Mouse (Mus musculus): ENCODE data around the gene Hspe1.
"Not testable (repeated sequence)": the region's sequence is repeated elsewhere in the genome, so short reads cannot be mapped to it uniquely, and the experiment has no call there.

Gene Hspe1

DNA sequence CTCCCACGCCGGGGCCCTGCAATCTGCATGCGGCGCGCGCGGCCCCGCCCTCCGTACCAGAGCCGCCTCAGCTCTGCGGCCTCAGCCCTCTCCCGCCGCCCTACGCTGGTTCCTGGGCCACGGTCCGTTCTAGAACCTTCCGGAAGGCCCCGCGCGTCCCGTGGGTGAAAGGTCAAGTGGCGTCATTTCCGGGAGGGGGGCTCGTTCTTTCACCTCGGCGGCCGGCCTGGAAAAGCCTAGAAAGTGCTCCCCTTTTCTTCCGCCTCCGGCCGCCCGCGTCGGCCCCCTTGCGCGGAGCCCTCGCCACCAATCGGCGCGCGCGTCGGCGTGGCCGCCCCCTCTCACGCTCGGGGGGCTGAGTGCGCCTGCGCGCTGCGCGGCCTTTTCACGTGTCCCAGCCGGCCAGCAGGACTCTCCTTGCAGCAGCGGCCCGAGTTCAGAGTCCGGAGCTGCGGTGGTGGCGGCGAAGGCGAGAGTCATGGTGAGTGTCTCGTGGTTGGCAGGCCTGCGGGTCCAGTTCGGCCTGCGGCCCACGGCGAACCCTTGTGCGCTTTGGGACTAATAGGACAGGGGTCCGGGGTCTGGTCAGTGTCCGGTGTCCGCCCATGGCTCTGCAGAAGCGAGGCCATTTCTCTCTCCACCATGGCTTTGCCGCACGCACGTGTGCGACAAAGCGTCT is at the start of gene Hspe1, which contains the start of gene Hspd1:
Hspe1 (plus strand) TSS at position 201 of the 679 bp plus-strand sequence.
Hspd1 (minus strand) TSS at position 312 of the 679 bp plus-strand sequence.
- DNase-seq = peak; percentile 99

DNA sequence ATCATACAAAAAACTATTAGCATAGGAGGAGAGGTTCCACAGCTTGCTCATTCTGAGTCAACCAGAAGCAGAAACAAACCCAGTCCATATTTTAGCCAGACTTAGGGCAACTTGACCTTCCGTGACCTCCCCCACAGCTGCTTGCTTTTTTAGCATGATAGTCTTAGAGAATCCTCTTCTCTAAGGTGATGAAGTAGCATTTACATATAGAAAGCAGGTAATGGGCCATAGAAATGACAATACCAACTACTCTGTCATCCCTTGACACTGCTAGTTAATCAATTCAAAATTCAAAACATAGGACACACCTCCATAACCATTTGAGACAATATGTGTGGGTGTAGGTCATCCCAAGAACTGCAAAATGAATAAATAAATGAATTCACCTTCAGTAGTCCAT is 48.0 kb upstream of the Hspe1 start:
- DNase-seq = no peak

DNA sequence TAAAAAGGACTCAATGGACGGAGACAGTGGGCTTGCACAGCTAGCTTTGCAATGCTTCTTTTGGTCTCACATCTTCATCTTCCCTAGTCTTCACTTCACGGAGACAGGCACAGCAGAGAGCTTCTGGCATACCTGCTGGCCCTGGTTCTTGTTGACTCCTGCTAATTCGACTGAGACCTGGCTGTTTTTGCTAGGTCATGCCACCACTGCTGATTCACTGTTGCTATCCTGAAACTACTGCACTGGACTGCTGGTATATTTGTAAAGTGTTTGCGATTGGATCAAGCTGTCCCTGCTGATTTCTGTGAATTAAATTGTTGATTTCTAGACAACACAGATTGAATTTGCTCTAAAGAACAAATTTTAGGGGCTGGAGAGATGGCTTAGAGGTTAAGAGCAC is 46.2 kb upstream of the Hspe1 start:
- no peak for DNase-seq

DNA sequence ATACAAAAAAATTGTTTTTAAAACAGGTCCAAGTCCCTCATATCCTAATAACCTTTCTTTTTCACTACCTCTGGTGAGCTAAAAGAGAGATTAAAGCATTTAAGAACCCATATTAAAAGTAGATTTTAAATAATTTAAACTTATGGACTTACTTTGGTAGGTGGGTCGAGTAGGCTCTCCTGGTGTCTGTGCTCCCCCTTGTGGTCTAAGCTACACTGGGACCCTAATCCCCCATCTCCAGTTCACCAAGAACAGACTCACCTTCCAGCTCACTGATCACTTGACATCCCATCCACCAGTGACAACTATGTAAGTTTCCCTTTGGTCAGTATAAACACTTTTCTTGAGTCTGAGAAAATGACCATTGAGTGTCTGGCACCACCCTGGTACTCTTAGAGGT is 45.7 kb upstream of the Hspe1 start:
- no peak for DNase-seq

DNA sequence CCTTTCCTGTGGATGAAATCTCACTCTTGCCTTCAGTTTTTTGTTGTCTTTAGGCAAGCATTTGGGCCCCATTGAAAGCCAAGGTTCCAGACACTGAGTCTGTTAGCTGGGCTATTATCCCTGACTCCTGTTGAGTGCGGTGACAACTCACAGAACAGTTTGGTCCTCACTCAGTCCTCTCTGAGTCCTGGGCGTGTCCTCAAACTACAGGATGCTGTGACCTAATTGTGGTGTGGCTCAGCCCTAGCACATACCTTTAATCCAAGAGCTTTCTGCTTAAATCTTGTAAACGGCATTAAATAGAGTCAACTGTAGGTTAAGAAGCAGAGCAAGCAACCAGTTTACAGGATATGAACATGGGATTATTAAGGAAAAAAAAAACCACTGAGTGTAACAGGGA is 44.8 kb upstream of the Hspe1 start:
- DNase-seq = no peak

DNA sequence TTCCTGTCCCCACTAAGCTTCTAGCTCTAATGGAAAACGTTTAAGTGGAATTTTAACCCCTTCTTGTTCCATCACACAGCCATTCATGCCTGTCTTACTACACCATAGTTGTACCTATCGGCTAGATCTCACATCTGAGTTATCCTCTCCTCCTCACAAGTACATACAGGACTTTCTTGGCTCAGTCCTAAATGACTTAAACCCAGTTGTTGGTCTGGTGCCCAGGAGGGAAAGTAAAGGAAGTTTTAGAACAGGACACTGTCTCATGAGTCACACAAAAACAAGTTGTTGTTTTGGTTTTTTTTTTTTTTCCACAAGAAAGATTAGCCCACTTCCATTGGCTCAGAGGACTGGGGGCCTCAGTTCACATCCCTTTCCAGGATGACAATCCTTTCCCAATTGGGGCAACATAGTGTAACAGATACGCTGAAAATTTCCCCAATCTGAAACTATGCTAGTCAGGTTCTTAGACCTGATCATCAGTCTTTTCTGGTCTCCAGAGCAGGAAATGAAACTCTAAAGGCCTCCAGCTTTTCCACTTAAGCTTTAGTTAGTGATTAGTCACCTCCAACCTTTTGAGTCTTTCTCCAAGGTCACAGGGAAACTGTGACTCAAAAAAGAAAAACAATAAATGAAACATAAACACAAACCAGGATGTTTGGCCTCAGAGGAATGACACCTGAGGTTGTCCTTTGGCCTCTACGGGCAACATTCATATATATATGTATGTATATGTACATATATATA is 38.9 kb upstream of the Hspe1 start:
- DNase-seq = no peak

DNA sequence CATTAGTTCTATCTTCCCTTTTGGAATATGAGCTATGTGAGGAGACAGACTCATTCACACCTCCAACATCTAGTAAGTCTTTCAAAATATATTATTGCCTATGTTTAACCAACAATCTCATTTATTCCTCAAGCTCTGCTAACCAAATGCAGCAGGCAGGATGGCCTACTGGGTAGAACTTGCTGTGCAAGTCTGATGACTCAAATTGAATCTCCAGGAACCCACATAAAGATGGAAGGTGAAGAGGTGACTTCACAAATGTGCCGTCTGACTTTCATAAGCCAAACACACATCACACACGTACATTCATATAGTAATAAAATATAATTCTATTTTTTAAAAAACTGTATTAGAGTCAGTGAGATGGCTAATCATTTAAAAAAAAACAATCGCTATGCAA is 36.3 kb upstream of the Hspe1 start:
- no peak for DNase-seq

DNA sequence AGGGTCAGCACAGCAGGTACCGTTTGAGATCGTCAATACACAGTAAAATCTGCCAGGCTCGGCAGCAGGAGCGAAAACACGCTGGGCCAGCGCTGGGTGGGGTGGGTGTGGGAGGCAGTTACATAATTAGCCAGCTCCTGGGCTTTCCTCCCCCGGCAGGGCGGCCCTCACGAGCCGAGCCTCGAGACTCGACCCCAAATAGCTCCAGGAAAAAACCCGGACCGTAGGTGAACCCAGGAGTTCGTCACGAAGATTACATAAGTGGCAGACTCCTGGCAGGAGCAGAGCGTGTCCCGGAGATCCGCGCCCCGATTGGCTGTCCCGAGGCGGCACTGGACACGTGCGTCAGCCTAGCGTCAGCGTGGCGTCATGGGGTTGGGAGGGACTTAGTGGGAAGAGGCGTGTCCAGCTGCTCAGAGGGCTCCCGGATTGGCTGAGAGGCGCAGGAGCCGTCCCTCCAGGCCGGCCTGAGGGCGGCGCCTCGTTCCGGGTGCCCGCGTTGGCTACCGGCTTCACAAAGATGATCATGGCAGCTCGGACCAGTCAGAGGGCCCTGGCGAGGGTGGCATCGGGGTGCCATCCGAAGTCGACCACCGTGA is 35.5 kb upstream of the Hspe1 start, which contains the start of gene Coq10b:
Coq10b (plus strand) TSS at position 416 of the 599 bp plus-strand sequence.
- DNase-seq = peak; percentile 100

DNA sequence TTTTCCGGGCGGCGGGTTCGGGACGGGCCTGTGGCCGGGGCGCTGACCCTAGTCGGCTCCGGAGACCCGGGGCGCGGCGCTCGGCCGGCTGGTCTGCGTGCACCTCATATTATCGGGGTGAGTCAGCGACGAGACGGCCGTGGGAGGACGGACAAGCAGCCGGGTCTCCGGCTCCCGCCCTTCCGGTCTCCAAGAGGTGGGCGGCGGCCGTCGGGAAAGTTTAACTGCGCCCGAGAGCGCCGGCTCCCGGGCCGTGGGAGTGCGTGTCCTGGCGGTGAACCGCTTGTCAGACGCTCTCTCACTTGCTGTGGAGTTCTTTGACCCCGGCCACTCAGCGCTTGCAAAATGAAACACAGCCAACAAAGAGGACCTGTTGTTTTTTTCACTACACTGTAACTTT is 34.9 kb upstream of the Hspe1 start:
- peak; percentile 88 for DNase-seq

DNA sequence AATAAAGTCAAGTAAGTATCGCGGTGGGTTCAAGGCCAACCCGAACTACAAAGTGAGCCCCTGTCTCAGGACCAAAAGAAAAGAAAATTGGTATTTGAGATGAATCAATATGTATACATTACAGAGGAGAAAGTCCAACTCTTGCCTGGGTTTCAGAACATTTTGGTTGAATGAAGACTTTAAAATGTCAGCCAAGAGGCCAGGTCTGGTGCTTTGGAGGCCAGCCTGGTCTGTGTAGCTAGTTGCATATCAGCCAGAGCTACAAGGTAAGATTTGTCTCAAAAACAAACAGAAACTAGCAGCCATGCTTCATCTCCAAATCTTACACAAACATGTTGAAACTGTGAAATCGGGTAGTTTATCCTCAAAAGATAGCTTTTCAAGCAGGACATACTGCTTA is 34.3 kb upstream of the Hspe1 start:
- DNase-seq = no peak

DNA sequence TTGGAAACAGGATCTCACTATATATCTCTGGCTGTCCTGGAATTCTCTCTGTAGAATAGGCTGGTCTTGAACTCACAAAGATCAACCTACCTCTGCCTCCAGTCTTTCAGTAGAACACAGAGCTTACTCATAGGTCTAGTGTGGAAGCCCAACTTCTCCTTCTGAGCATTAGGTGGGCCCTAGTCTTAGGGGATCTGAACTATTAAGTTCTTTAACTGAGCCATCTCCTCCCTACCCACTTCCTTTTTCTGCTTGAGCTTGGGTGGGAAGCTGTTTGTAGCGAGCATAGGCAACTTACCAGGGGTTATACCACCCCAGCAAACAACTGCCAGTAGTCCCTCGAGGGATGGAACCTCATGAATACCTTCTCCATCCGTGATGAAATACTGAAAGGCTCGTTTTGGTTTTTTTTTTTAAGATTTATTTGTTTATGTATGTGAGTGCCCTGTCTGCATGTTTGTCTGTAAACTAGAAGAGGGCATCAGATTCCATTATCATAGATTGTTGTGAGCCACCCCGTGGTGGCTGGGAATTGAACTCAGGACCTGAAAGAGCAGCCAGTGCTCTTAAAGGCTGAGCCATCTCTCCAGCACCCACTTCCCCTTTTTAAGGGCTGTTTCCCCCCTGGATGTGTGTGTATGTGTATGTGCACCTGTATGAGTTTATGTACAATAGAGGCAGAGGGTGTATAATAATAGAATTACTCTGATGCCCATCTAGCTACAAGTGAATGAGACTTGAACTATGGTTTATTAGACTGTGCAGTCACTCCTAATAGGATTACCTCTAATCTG is 32.4 kb upstream of the Hspe1 start:
- DNase-seq = no peak

DNA sequence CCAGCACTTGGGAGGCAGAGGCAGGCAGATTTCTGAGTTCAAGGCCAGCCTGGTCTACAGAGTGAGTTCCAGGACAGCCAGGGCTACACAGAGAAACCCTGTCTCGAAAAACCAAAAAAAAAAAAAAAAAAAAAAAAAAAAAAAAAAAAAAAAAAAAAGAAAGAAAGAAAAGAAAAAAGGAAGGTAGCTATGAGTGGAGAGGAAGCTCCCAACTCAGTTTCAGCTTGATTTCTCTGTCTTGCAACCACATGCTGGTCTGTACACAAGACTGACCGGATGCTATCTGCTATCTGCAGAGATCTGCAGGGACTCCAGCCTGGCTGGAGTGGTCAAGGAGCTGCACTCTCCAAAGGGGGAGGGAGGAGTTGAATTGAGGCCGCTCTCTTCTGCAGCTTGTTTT is 29.5 kb upstream of the Hspe1 start:
- DNase-seq = not testable (repeated sequence)

DNA sequence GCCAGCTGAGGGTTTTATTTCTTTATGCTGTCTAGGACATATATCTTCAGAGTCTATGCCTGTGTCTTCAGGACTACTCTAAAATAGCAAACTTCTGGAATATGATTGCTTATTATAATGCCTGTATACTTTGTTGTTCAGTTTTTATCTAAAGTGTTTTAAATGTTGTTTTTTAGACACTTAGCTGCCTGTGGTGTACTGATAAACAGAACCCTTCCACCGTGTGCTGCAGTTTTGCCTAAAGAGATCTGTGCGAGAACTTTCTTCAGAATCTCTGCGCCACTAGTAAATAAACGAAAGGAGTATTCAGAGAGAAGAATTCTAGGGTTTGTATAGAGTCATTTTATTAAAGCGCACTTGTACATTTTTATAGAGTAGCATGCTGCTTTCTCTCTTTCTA is 26.8 kb upstream of the Hspe1 start:
- DNase-seq = no peak

DNA sequence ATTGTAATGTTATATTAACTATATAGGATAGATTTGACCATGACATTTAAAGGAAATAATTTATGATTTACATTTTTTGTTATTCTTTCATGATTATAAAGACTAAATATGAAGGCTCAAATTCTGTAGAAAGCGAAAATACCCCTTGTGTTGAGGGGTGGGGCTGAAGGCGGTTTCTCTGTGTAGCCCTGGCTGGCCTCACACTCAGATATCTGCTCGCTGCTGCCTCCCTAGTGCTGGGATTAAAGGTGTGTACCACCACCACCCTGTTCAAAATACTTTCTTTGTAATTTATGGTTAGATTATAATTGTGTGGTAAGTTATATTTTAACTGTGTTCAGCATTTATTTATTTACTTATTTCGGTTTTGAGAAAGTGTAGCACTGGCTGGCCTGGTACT is 26.2 kb upstream of the Hspe1 start:
- no peak for DNase-seq

DNA sequence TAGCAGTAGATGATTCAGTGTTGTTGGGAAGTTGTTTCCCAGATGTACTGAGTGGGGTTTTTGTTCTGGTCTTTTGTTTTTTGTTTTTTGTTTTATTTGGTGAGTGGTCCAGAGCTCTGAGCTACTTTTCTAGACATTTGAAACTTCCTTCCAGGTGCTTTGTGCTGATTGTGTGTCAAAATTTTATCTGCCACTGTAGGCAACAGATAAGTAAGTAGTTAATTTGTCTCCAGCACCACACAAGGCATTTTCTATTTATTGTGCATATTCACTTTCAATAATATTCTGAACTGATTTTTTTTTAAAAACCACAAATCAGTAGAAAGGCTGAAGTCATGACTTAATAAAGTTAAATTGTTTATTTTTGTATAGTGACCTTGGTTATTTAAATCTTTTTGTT is 15.6 kb upstream of the Hspe1 start:
- DNase-seq = not testable (repeated sequence)

DNA sequence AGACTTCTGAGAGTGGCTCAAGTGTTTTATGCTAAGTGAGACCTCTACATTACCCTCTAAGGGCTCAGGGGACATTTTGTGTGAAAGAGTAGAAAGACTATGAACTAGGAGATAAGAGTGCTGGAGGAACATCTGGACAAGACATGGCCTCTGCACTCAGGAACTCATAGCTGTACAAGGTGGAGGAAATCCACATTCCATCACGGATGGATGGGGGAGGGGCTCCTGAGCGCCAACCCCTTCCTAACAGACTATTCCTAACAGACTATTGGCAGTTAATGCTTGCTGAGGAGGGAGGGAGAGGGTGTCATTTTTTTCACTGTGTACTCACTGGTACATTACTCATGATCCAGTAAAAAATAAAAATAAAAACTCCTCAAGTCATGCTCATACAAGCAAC is 13.2 kb upstream of the Hspe1 start:
- DNase-seq = no peak

DNA sequence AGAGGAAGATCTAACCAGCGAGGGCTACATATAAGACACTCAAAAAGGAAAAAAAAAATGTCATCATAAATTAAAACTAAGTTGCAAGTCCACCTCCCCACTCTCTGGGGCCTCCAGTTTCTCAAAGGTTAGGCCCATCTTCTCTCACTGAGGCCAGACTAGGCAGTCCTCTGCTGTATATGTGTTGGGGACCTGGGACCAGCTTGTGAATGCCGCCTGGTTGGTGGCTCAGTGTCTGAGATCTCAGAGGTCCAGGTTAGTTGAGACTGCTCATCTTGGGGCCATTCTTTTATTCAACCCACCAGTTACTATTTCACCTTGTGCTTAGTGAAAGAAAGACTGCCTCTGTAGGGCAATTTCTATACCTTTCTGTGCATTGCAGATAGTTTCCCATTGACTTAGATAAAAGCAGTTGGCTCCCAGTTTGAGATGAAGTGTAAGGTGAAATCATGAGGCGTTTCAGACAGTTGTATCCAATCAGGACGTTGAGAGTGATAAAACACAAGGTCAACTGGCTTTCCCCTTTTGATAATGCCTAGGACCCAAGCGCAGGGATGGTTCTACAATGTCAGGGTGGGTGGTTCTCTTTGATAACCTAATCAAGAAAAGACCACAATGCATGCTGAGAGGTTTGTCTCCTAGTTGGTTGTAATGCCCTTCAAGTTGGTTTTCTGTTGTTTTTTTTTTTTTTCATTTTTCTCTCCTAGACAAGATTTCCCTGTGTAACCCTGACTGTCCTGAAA is 12.1 kb upstream of the Hspe1 start:
- DNase-seq = no peak

DNA sequence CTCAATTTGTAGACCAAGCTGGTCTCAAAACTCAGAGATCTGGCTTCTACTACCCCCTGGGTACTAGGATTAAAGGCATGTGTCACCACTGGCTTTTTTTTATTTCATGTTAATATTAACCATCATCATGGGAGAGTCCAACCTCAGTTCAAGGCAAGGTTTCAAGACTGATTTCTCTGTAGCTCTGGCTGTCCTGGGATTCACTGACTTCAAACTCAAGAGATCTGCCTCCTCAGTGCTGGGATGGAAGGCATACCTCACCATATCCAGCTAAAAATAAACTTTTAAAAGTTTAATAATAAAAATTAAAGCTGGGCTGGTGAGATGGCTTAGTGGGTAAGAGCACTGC is 11.6 kb upstream of the Hspe1 start:
- DNase-seq = no peak

DNA sequence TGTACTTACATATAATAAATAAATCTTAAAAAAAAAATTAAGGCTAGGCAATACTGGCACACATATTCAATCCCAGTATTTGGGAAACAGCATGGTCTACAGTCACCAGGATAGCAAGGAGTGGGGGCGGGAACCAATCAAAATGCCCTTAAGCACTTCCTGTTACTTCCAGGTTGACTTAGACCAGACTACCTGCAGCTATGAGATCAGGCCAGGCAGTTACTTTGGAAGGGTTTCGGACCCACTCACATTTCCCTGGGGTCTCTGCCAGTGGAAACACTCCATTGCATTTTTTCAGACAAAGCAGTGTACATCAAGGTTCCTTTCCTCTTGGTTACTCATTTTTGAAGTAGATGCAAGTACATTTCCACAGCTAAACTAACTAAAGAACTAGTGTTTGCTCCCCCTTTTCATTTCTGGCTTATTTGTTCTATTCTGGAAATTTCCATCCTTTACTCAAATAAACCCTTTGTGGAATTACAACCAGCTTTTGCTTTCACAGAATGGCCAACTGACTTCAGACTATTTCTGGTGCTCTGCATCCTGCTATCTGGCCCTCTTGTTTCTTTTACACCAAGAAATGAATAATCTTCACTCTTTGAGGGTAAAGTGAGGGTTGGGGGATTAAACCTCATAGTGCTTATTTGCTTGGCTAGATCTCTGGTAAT is 10.9 kb upstream of the Hspe1 start:
- DNase-seq = no peak

DNA sequence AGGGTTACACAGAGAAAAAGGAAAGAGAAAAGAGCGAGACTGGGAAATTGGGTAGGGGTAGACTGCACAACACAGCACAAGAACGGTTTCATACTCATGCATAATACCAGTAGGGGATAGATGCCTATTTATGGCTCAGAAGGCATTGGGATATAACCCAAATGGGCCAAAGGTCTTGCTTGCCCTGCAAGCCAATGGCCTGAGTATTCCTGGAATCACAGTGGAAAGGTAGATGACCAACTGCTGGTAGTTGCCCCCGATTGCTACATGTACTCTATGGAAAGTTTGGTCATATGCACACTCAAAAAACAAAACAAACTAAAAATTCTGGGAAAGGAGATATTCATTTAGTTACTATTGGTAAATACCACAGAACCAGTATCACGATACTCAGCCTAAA is 8.3 kb upstream of the Hspe1 start:
- no peak for DNase-seq

DNA sequence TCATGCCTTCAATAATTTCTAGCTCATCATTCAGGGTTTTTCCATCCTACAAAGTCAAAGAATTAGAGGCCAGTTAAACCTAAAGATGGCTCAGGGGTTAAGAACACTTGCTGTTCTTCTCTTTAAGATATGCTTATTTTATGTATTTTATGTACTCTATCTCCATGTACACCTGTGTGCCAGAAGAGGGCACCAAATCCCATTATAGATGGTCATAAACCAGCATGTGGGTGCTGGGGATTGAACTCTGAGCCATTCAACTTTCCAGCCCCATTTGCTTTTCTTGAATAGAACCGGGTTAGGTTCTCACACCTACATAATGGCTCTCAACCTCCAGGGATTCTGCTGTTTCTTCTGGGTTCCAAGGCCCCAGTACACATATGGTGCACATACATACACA is 5.8 kb upstream of the Hspe1 start:
- DNase-seq = no peak

DNA sequence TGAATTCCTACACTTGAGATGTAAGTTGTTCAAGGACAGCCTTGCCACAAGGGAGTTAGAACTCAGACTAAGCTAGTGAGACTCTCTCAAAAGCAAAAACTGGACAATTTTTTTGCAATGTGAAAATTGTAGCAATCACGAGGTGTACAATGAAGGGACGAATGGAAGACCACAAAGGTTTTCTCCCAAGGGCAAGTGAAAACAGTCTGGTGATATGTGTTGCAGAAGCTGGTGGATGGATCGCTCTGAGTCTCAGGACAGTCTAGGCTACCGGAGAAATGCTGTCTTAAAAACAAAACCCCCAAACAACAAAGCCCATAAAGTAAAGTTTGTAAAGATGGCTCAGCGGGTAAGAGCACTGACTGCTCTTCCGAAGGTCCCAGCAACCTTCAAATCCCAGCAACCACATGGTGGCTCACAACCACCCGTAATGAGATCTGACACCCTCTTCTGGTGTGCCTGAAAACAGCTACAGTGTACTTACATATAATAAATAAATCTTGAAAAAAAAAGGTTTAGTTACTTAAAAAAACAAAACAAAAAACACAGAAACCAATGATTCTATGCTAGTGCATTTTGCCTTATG is 2.1 kb upstream of the Hspe1 start:
- DNase-seq = no peak
